Mouse (Mus musculus) inflammation-experienced regulatory T-cells, adult 16 weeks (primary cell): ENCODE results near the gene Gns. TPM values are rescaled to one million over a fixed set of nuclear protein-coding genes. Genes with fewer than 3 reads are reported as not detected.

Experiments used
- polyA plus RNA-seq: library from polyadenylated mRNA; unstranded; fragments of 100-300 nt; shearing (Covaris generic); gene quantifications from one replicate; pipeline ENCODE4 v1.2.1, GENCODE M21; 2017

The Gns gene
- 9.1 TPM for polyA plus RNA-seq

GRCm38 (mm10) chr10:121364801-121365564 lies at the start of gene Gns:
TSS of gene Gns (plus strand) at chr10:121365090.

GRCm38 (mm10) chr10:121351066-121351581 lies 13.8 kb upstream of the Gns start, which contains the start of gene Tbc1d30:
TSS of gene Tbc1d30 (minus strand) at chr10:121351278.

Other genes starting within 250 kb of the Gns start
- 7.7 TPM for gene Tbc1d30, start 13.8 kb upstream of the Gns start, polyA plus RNA-seq
- 2.8 TPM for gene Rassf3, start 111.3 kb downstream of the Gns start, polyA plus RNA-seq
- gene Tbk1, start 221.7 kb downstream of the Gns start, polyA plus RNA-seq: 107 TPM